Mouse (Mus musculus): Measurements from ENCODE around the gene Ahcyl1. TPM values are rescaled to one million over a fixed set of nuclear protein-coding genes. Genes with fewer than 3 reads are reported as not detected.

Gene Ahcyl1
- polyA plus RNA-seq, 1 experiment, result 38.4 TPM

GRCm38 (mm10) chr3:107625536-107625935 lies 70.8 kb downstream of the Ahcyl1 start:
- Histone ChIP-seq H3K4me1 (ENCODE audit: control insufficient read depth, insufficient read depth, low read length) (no peaks in the 10 kb centered on the region), H3K4me3 (replicated peaks; ENCODE audit: control insufficient read depth, low read depth, low read length) (no peak overlapping the region), H3K27ac (ENCODE audit: control insufficient read depth, insufficient read depth, low read depth, low read length, poor library complexity) (no peak overlapping the region)
- WGBS, result 83% methylated on average over 8 of the region's 8 CpGs
- TF ChIP-seq CTCF (IDR thresholded peaks at IDR 0.05; ENCODE audit: control insufficient read depth, insufficient read depth, low read length), result no peak
- no peak for TF ChIP-seq POLR2A (IDR thresholded peaks at IDR 0.05; ENCODE audit: borderline replicate concordance, control insufficient read depth, low read depth, low read length)

- TF ChIP-seq POLR2A (IDR thresholded peaks at IDR 0.05; ENCODE audit: borderline replicate concordance, control insufficient read depth, low read depth, low read length) (no peak), CTCF (IDR thresholded peaks at IDR 0.05; ENCODE audit: control insufficient read depth, insufficient read depth, low read length) (no peak)
- Histone ChIP-seq H3K4me3 (replicated peaks; ENCODE audit: control insufficient read depth, low read depth, low read length) (no peak overlapping the region), H3K4me1 (ENCODE audit: control insufficient read depth, insufficient read depth, low read length) (no peaks in the 10 kb centered on the region), H3K27ac (ENCODE audit: control insufficient read depth, insufficient read depth, low read depth, low read length, poor library complexity) (no peak overlapping the region)
- WGBS, result 84% methylated on average over 8 of the region's 8 CpGs
These were observed 71.9 kb downstream of the Ahcyl1 start for GRCm38 (mm10) chr3:107624424-107624823.

- Histone ChIP-seq H3K27ac (ENCODE audit: control insufficient read depth, insufficient read depth, low read depth, low read length, poor library complexity) (no peak overlapping the region), H3K4me3 (replicated peaks; ENCODE audit: control insufficient read depth, low read depth, low read length) (no peak overlapping the region), H3K4me1 (ENCODE audit: control insufficient read depth, insufficient read depth, low read length) (no peaks in the 10 kb centered on the region)
- no peak for TF ChIP-seq POLR2A (IDR thresholded peaks at IDR 0.05; ENCODE audit: borderline replicate concordance, control insufficient read depth, low read depth, low read length)
- TF ChIP-seq CTCF (IDR thresholded peaks at IDR 0.05; ENCODE audit: control insufficient read depth, insufficient read depth, low read length), result no peak
- WGBS, result 95% methylated on average over 7 of the region's 7 CpGs
These were observed 73.8 kb downstream of the Ahcyl1 start for GRCm38 (mm10) chr3:107622537-107622936.

- TF ChIP-seq POLR2A (IDR thresholded peaks at IDR 0.05; ENCODE audit: borderline replicate concordance, control insufficient read depth, low read depth, low read length) (no peak), CTCF (IDR thresholded peaks at IDR 0.05; ENCODE audit: control insufficient read depth, insufficient read depth, low read length) (no peak)
- H3K4me3 ChIP-seq (replicated peaks; ENCODE audit: control insufficient read depth, low read depth, low read length), result no peak overlapping the region
- WGBS, result 89% methylated on average over 21 of the region's 21 CpGs
- no peaks in the 10 kb centered on the region for H3K4me1 ChIP-seq (ENCODE audit: control insufficient read depth, insufficient read depth, low read length)
- no peak overlapping the region for H3K27ac ChIP-seq (ENCODE audit: control insufficient read depth, insufficient read depth, low read depth, low read length, poor library complexity)
These were observed 74.9 kb downstream of the Ahcyl1 start for GRCm38 (mm10) chr3:107621286-107622075.

- WGBS, result 91% methylated on average over 6 of the region's 6 CpGs
- no peak overlapping the region for H3K27ac ChIP-seq (ENCODE audit: control insufficient read depth, insufficient read depth, low read depth, low read length, poor library complexity)
- TF ChIP-seq POLR2A (IDR thresholded peaks at IDR 0.05; ENCODE audit: borderline replicate concordance, control insufficient read depth, low read depth, low read length), result no peak
- TF ChIP-seq CTCF (IDR thresholded peaks at IDR 0.05; ENCODE audit: control insufficient read depth, insufficient read depth, low read length), result no peak
- no peak overlapping the region for H3K4me3 ChIP-seq (replicated peaks; ENCODE audit: control insufficient read depth, low read depth, low read length)
- no peaks in the 10 kb centered on the region for H3K4me1 ChIP-seq (ENCODE audit: control insufficient read depth, insufficient read depth, low read length)
These were observed 76.4 kb downstream of the Ahcyl1 start for GRCm38 (mm10) chr3:107619911-107620310.

- TF ChIP-seq POLR2A (IDR thresholded peaks at IDR 0.05; ENCODE audit: borderline replicate concordance, control insufficient read depth, low read depth, low read length), result no peak
- no peak for TF ChIP-seq CTCF (IDR thresholded peaks at IDR 0.05; ENCODE audit: control insufficient read depth, insufficient read depth, low read length)
- Histone ChIP-seq H3K27ac (ENCODE audit: control insufficient read depth, insufficient read depth, low read depth, low read length, poor library complexity) (no peak overlapping the region), H3K4me3 (replicated peaks; ENCODE audit: control insufficient read depth, low read depth, low read length) (no peak overlapping the region), H3K4me1 (ENCODE audit: control insufficient read depth, insufficient read depth, low read length) (no peaks in the 10 kb centered on the region)
- 91% methylated on average over 3 of the region's 3 CpGs for WGBS
These were observed 78.6 kb downstream of the Ahcyl1 start for GRCm38 (mm10) chr3:107617800-107618199.

Other genes with a start within 250 kb of the Ahcyl1 start
- not detected in 2 replicates for gene Kcnc4, start 237.0 kb downstream of the Ahcyl1 start, polyA plus RNA-seq (2011; ENCODE audit: insufficient read depth, insufficient read length, low replicate concordance, missing spikeins)
- 0.62 TPM in 1 of 2 replicates, not detected in the other for gene Slc6a17, start 178.5 kb downstream of the Ahcyl1 start, polyA plus RNA-seq (2011; ENCODE audit: insufficient read depth, insufficient read length, low replicate concordance, missing spikeins)
- gene Ubl4b, start 141.5 kb downstream of the Ahcyl1 start, polyA plus RNA-seq (2011; ENCODE audit: insufficient read depth, insufficient read length, low replicate concordance, missing spikeins), result not detected in 2 replicates
- gene Alx3, start 101.5 kb downstream of the Ahcyl1 start, polyA plus RNA-seq (2011; ENCODE audit: insufficient read depth, insufficient read length, low replicate concordance, missing spikeins), result not detected in 2 replicates
- gene Gm10961, start 65.2 kb downstream of the Ahcyl1 start, polyA plus RNA-seq (2011; ENCODE audit: insufficient read depth, insufficient read length, low replicate concordance, missing spikeins), result not detected in 2 replicates
- 13.0 and 36.0 TPM in 2 replicates for gene Strip1, start 64.9 kb downstream of the Ahcyl1 start, polyA plus RNA-seq (2011; ENCODE audit: insufficient read depth, insufficient read length, low replicate concordance, missing spikeins)
- gene Csf1, start 63.9 kb upstream of the Ahcyl1 start, polyA plus RNA-seq (2011; ENCODE audit: insufficient read depth, insufficient read length, low replicate concordance, missing spikeins), result 7.9 and 21.8 TPM in 2 replicates
- gene Eps8l3, start 180.7 kb upstream of the Ahcyl1 start, polyA plus RNA-seq (2011; ENCODE audit: insufficient read depth, insufficient read length, low replicate concordance, missing spikeins), result not detected in 2 replicates
- gene Gstm5, start 199.3 kb upstream of the Ahcyl1 start, polyA plus RNA-seq (2011; ENCODE audit: insufficient read depth, insufficient read length, low replicate concordance, missing spikeins), result 40.9 and 62.6 TPM in 2 replicates
- gene Gstm7, start 235.3 kb upstream of the Ahcyl1 start, polyA plus RNA-seq (2011; ENCODE audit: insufficient read depth, insufficient read length, low replicate concordance, missing spikeins), result not detected in 2 replicates
- 1.8 TPM in 1 of 2 replicates, not detected in the other for gene Gstm6, start 247.2 kb upstream of the Ahcyl1 start, polyA plus RNA-seq (2011; ENCODE audit: insufficient read depth, insufficient read length, low replicate concordance, missing spikeins)